Mouse (Mus musculus): ENCODE results near the gene Dop1a.
A peak's percentile ranks its signal among the peaks of the same experiment; 100 is the strongest.

Dop1a gene

DNA sequence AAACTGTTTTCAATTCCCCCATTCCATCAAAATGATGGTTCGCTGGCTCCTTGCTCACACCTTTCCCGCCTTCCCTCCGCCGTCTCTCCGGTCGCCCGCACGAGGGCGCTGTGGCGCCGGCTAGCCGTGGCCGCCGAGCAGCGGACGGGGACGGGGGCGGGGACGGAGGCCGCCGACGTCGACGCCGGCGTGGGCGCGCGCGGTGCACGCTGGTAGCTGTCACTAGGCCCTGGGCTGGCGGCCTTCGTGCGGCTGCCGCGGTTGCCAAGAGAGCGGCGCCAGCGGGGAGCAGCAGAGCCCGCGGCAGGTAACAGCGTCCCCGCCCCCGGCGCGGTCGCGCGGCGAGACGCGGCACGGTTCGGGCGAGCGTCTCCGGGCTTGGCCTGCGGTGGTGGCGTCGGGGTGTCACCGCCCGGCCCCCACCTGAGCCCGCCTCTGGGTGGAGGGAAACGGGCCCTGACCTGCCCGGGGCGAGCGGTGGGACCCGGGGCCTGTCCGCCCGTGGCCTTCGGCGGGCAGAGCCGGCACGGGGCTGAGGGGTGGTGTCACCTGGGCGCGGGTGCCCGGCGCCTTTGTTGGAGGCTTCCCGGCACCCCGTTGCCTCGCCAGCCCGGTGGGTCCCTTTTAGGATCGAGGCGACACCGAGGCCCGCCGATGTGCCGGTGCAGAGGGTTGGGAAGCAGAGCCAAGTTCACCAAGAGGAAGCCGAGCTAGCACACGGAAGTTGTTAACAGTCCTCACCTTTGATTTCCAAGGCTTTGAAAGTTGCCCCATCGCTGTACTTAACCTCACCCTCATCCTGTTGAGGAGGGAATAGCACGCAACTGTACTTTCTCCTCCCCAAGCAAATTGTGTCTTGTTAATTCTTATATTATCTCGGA is at the start of gene Dop1a:
TSS of gene Dop1a (plus strand) at position 165 of the 881 bp plus-strand sequence.
- DNase-seq (ENCODE audit: inconsistent age in 2 of 2, low spot score in 1 of 2): peak; percentile 92 to 97

DNA sequence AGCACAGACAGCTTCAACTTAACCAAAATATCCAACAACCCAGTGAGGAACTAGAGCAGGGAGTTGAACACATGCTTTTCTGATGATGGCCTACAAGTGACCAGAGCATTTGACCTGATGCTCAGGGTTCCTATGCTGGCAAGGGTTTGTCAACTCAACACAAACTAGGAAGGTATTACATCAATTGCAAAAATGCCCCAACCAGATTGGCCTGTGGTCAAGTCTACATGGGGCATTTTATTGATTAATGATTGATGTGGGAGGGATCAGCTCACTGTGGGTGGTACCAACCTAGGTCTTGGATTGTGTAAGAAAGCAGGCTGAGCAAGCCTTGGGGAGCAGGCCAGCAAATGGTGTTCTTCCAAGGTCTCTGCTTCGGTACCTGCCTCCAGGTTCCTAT is 49.0 kb upstream of the Dop1a start:
- no peak for DNase-seq (ENCODE audit: inconsistent age in 2 of 2, low spot score in 1 of 2)

DNA sequence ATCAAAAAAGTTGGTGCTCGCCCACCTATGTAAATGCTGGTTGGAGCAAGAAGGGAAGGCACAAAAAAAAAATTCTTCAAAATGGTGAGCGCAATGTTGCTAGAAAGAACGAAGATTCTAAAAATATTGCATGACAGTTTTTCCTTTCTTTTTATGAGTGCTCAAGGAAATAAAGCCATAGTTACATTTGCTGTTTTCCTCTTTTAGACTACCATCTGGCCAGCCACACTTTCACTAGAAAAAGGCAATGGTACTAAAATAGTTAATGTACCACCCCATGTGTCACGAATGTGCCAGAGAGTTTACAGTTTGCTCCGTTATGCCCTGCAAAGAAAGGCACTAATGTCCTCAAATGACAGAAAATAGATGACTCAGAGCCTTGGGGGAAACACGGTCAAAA is 47.6 kb upstream of the Dop1a start:
- DNase-seq (ENCODE audit: inconsistent age in 2 of 2, low spot score in 1 of 2): no peak

DNA sequence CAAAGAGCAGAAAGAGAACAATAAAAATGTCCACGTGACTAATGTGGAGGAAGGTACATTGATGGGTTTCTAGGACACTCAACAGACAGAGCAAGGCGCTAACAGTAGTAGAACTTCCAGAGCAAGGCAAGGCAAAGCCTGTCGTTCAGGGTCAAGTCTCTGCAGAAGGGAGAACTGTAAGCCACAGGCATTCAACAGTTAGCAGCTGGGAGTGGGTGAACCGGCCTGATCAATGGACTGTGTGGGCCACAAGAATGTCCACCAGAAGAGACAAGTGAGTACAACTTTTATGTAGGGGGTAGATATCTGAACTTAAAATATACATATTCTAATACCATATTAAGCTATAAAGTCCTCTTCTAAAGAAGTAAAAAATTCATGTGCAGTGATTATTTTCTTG is 43.6 kb upstream of the Dop1a start:
- DNase-seq (ENCODE audit: inconsistent age in 2 of 2, low spot score in 1 of 2): no peak

DNA sequence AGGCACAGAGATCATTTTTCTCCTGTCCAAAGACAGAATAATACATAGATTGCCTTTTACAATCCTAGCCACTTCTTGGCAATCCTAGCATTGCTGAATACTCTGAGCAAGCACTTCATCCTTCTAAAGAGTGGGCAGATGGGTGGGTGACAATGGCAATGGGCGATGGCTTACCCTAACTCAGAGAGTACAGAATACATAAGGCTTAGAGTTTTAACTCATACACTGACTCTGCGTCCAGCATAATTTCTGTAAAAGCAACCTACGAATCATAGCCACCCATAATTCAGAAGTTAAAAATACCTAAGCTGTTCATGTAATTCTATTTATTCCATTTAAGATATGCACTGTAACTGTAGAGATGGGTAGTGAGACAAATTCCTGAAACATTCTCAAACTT is 31.4 kb upstream of the Dop1a start:
- DNase-seq (ENCODE audit: inconsistent age in 2 of 2, low spot score in 1 of 2): no peak

DNA sequence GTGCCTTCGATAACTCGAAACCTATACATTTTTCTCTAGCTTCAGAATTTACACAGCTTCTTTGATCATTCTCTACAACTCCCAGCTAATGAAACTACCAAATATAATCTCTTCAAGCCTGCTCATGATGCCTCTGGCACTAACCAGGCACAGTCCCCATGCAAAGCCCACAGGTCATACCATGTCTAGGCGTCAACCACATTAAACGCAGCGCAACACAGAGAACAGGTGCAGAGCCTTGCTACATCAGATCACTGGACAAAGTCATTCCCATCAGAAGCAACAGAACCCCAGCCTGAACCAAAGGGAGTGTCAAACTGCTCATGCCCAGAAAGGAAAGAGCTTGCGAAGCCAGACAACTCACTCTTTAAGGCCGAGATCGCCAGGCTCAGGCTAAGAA is 30.3 kb upstream of the Dop1a start:
- no peak for DNase-seq (ENCODE audit: inconsistent age in 2 of 2, low spot score in 1 of 2)

DNA sequence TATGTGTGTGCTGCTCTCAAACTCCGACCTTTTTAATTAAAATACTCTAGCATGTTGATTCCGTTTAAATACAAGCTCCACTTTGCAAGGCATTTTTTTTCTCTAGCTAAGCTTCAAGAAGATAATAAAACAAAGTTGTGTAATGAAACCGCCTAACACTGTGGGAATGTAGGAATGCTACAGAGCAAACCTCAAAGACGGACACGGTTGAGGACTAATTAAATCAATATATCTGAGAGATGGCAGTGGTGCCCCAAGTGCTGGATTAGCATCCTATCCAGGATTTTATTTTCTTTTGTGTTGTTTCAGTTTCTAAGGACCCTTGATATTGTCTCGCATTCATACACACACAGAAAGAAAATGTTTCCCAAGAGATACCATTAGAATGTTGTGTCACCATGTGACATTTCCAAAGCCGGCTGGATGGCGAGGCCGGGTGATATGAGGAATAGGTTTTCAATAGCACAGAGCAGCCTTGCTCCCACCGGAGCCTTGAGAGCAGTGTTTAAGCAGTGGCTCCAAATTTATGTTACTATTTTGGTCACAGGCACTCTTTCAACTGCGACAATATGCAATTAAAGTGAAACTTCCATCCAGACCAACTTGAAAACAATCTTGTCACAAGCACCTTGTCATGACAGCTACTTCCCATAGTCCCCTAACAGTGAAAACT is 28.5 kb upstream of the Dop1a start:
- DNase-seq (ENCODE audit: inconsistent age in 2 of 2, low spot score in 1 of 2): no peak

DNA sequence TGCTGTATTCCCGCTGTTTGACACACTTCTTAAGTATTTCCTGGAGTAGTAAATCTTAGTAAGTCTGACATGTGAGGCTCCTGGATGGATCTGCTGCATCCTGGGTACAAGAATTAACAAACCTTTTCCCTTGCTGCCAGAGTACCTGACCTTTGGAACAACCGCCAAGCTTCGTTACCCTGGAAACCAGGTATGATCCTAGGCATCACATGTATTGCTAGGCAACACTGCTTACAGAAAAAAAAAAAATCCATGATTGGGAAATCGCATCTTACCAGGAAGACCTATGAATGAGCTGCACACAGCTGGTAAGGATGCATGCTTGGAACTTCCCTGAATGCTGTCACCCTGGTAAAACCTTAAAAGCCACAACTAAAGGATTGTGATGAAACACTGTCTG is 24.7 kb upstream of the Dop1a start:
- no peak for DNase-seq (ENCODE audit: inconsistent age in 2 of 2, low spot score in 1 of 2)

DNA sequence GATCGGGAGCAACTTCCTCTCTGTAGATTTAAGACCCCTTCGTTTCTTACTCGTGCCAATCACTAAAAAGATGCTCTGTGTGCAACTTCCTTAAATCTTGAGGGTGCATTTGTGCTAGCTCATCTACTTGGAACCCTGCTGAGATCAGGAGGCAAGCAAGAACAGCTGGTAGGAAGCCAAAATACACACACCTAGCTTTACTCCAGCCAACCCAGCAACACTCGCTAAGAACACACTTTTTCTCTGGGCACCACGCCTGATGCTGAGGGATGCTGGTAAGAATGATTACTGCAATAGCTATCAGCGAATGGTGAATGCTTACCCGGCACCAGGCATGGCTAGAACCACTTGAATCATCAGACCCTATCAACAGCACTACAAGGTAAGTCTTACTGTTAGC is 20.1 kb upstream of the Dop1a start:
- DNase-seq (ENCODE audit: inconsistent age in 2 of 2, low spot score in 1 of 2): no peak

DNA sequence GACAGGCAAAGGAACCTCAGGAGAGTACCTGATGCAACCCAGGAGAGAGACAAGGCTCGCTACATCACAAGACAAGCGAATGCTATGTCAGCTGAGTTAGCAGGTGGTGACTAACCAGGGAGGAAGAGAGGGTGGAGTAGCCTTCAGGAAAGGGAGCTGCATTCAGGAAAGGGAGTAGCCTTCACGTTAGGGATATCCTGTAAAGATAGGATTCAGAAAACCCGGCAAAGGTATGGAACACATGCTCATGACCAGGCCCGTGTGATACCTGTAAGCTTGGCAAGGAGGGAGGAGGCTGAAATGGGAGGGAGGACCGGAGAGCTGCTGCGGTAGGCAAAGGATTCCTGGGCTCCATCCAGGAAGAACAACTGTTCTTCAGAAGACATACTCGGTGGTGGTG is 19.5 kb upstream of the Dop1a start:
- no peak for DNase-seq (ENCODE audit: inconsistent age in 2 of 2, low spot score in 1 of 2)

DNA sequence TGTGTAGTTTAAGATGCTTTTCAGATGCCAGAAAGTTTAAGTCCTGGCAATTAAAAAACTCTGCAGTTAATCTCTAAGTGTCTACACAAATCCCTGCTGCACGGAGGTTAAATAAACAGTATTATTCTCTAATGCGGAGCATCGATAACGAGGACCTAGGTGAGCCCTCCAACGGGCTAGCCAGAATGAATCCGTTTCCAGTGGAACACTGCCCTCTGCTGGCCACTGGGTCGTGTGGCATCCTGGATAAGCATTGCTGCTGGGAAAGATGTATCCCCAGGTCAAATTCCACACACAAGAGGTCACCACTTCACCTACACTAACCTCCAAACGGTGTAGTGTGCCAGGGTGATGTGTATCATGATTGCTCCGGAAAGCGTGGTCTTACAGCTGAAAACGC is 17.4 kb upstream of the Dop1a start:
- DNase-seq (ENCODE audit: inconsistent age in 2 of 2, low spot score in 1 of 2): peak; percentile 66 to 90

DNA sequence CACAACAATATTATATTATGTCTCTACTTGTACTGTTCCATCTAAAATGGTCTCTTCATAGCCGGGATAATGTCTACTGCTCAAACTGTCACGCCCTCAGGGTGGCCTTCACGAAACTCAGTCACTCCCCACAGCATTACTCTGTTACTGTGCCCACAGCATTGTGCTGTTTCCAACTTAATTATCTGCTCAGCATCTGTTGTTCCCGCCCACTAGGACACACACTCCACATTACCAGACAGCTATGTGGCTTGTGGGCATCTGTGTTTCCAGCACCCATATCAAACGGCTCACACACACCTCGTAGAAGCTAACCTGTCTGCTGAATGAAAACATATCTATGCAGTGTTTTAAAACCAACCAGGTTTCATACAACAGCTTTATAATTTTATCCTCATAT is 15.9 kb upstream of the Dop1a start:
- DNase-seq (ENCODE audit: inconsistent age in 2 of 2, low spot score in 1 of 2): no peak

DNA sequence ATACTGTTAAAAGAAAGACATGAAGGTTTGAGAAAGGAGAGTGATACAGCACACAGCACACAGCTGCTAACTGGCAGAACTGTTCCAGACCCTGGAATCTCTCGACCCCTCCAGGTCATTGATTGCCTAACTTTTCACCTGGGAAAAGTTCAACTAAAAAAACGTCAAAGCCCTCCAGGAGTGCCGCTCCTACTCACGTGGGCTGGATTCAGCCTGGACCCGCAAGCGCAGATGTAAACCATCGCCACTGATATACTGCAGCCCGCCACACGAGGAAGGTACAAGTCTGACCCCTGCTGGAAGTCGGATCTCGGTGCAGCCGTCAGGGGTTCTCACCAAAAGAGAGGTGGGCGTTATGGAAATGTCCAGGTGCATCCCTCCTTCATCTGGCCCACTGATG is 15.3 kb upstream of the Dop1a start:
- DNase-seq (ENCODE audit: inconsistent age in 2 of 2, low spot score in 1 of 2): peak; percentile 39 to 74

DNA sequence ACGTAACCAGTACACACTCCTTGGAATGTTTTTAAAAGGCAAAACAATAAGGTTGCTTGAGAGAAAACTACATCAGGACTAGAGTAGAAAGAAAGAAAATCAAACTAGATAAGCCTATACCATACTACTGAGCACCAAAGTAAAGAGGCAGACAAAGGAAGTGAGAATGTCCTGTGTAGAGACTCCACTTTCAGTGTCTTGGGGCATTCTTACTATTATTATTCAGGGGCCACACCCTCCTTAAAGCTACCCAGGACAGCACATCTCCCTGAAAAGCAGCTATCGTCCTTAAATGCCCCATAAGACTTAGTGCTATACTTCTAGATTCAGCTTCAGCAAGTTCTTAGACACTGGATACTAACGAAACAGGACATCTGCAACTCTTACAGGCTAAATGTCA is 13.3 kb upstream of the Dop1a start:
- no peak for DNase-seq (ENCODE audit: inconsistent age in 2 of 2, low spot score in 1 of 2)

DNA sequence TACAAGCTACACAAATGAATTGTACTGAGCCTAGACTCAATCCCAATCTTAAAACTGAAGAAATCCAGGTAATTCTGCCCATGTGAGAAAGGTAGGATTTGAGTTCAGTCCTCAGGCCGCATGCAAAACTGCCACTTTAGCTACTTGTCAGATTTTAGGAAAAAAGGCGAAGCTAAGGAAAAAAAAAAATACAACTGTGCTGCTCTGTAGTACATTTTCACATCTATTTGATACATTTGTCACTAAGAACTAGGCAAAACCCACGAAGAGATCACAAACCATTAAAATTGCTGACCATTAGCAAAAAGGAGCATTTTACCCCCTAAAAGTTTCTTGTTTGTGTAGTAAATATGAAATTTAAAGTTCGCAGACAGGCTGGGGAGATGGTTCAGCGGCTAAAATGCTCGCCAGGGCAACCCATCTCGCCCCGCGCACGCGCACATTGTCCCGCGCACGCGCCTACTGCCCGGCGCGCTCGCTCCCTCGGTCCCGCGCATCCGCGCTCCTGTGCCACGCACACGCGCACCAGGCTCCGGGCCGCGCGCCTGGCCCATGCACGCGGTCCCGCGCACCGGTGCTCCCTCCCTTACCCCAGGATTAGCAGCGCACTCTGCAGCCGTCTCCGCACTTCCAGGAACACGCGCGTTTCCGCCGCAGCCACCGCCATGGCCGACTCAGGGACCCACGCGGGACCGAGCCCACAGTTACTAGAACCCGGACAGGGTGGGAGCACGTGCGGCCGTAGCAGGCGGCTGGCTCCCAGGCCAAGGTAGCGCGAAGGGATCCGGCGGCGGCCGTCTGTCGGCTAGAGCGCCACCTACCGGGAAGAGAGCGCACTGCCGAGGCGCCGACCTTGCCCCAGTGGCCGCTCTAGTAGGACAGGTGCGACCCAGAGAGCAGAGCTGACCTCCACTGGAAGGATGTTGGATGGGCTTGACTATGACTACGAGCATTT is 2.5 kb upstream of the Dop1a start, which contains the start of gene Ube2cbp:
TSS of gene Ube2cbp (minus strand) at position 800 of the 955 bp plus-strand sequence.
- peak; percentile 91 to 97 for DNase-seq (ENCODE audit: inconsistent age in 2 of 2, low spot score in 1 of 2)

DNA sequence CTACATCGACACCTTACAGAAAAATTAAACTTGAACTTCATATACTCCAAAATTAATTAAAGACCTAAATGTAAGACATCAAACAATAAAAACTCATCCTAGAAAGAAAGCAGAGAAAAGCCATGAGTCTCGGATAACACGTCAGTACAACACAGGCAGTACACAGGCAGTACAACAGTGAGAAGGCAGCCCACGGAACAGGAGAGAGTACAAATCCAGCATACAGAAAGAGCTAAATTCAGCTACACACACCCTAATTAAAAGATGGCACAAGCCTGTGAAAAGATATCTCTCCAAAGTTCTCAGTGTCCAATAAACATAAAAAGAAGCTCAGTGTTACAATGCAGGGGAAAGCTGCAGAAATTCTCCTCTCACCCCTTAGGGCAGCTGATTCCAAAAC is 9.0 kb downstream of the Dop1a start:
- DNase-seq (ENCODE audit: inconsistent age in 2 of 2, low spot score in 1 of 2): no peak

DNA sequence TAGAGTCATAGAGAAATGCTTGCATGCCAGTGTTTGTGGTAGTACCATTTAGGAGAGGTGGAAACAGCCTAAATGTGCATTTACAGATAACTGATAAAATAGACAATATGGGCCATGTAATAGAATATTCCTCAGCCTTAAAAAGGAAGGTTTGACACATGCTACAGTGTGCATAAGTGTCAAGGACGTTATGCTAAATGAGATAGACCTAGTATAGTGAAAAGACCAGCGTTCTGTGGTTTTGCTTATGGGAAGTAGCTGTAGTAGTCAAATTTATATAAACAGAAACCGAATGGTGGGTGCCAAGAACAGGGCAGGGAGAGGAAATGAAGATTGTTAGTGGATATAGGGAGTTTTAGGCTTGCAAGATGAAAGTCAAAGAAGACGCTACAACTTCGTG is 9.8 kb downstream of the Dop1a start:
- no peak for DNase-seq (ENCODE audit: inconsistent age in 2 of 2, low spot score in 1 of 2)

DNA sequence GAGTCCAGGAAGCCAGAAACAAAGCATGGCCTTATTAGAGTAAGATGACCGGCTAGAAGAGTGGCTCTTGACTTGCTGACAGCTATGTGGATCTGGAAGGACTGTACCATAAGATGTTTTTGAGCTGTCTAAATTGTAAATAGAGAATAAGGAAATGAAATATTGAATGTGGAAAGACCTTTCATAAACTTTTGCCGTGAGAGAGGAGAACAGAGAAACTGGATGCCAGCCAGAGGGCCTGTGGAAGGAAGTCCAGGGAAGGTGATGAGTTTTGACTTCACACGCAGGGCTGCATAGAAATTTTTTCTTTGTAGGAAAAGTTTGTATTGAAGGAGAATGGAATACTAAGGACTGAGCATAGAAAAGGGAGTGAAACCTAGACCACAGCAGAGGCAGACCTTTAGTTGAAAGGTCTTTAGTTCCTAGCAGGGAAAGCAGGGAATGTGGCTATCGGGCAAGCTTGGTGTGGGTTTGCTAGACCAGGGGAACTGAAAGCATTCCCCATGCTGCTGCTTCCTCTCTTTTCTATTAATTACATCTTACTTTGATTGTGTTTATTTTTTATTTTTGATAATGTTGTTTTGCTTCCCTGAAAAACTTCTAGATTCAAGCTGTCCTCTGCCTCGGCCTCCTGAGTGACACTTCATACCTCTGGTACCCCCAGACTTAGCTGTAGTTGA is 11.6 kb downstream of the Dop1a start:
- no peak for DNase-seq (ENCODE audit: inconsistent age in 2 of 2, low spot score in 1 of 2)

DNA sequence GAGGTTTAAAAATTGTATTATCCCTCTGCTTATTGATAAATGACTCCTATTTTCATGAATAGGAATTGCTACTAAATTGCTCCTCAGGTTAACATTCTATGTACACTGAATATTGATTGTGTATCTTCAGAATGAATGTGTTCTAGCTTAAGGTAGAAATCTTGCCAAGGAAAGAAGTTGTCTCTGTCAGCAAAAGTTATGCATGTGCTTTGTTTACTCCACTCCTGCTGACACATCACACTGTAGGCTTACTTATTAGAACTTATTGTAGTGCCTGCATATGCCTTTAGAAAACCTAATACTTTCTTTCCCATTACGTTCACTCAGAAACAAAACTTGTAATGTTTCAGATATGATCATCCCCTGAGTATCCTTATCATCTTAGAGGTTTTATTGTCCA is 15.3 kb downstream of the Dop1a start:
- DNase-seq (ENCODE audit: inconsistent age in 2 of 2, low spot score in 1 of 2): no peak

DNA sequence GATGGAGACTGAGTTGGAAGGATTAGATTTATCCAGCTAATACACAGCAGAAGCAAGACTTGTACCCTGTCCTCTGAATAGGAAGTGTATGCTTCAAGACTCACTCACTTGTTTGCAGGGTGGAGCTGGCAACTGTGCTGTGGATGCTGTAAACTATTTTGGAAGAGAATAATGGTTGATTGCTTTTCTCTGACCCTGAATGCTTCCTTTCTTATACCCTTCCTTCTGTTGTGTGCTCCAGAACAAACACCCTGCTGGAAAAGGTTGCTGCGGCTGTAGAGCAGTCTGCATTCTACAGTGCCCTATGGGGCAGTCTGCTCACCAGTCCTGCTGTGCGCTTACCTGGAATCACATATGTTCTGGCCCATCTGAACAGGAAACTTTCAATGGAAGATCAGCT is 24.8 kb downstream of the Dop1a start:
- no peak for DNase-seq (ENCODE audit: inconsistent age in 2 of 2, low spot score in 1 of 2)

DNA sequence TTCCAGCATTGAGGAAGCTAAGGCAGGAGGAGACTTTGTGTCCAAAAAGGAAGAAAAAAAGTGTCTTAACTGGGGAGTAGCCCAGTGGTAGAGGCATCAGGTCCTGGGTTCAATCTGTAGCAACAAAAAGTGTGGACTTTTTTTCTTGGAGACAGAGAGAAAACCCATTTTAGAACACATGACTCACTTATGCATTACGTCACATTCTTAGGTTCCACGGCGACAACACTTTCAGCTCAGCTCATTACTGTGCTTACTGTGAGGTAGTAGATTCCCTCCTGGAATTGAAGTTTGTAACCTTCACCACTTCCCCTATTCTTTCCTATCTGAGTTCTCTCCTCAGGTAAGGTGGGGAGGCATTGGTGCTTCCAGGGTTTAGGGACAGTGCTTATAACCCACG is 29.3 kb downstream of the Dop1a start:
- DNase-seq (ENCODE audit: inconsistent age in 2 of 2, low spot score in 1 of 2): no peak

All from adrenal gland, adult (tissue).